Mouse (Mus musculus) olfactory bulb, adult 2 months (tissue): ENCODE results near the gene Vwc2.

Source experiments
- CTCF ChIP-seq: fragments of 200-500 bp; IDR thresholded peaks from 2 replicates; pipeline ENCODE4 v1.5.1; 2012; ENCODE audit warnings: low read depth, mild to moderate bottlenecking, low read length, moderate library complexity; ENCODE audit not compliant: insufficient read depth
- POLR2A ChIP-seq: fragments of 200-500 bp; IDR thresholded peaks from 2 replicates; pipeline ENCODE4 v1.6.1; 2012; ENCODE audit warnings: mild to moderate bottlenecking, low read depth, low read length, moderate library complexity; ENCODE audit not compliant: insufficient read depth

DNA sequence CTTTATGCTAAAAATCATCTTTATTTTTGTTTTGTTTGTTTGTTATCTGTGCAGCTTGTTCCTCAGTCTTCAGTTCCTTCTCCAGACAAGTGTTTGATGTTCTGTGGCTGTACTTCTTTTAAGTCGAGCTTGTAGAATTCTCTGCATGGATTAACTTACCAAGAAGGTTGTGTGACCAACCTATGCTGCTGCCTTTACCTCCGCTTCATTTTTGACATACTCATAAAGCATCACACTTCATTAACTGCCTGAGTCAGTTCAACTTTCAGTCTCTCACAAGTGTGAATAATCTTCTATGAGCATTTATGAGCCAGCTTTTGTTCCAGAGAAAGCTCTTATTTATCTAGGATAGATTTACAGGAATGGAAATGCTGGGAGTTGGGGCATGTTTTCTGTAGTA lies 68.7 kb downstream of the Vwc2 start:
- TF ChIP-seq POLR2A (no peak), CTCF (no peak)
